ENCODE assay signal across 9 mouse cellular contexts in genomic region chr13:112252991-112253620, GRCm38 (mm10). TPM values are rescaled to one million over a fixed set of nuclear protein-coding genes. Genes with fewer than 3 reads are reported as not detected.
DNase-seq lines count a peak whose midpoint lies in the region; ATAC-seq lines count a peak whose summit lies in the region.
"Had no signal": no experiment of that assay in that cellular context is flagged by ENCODE, and none has a peak within 500 bp of the region (broad histone marks: within the 10 kb centered on the region; RNA-seq: fewer than 3 reads in every experiment).

No protein-coding gene starts in this region.

- no peaks in the 10 kb centered on the region; the same call in 1 of the 2 replicates for H3K27me3 ChIP-seq in forebrain, embryonic 10.5 days (ENCODE audit: poor library complexity, severe bottlenecking)
- no peaks in the 10 kb centered on the region for H3K27me3 ChIP-seq in forebrain, embryonic 12.5 days
- no peaks in the 10 kb centered on the region for H3K27me3 ChIP-seq in limb, embryonic 13.5 days
- H3K27me3 ChIP-seq in midbrain, embryonic 15.5 days (replicated peaks), result no peaks in the 10 kb centered on the region

- peaks cover 13% of the 10 kb centered on the region; the same call in 1 of the 2 replicates for H3K9me3 ChIP-seq in forebrain, embryonic 10.5 days
- peaks cover 11% of the 10 kb centered on the region; the same call in 1 of the 2 replicates for H3K9me3 ChIP-seq in forebrain, embryonic 12.5 days
- H3K9me3 ChIP-seq in limb, embryonic 13.5 days, result peaks cover 9% of the 10 kb centered on the region
- no peaks in the 10 kb centered on the region for H3K9me3 ChIP-seq in midbrain, embryonic 15.5 days

- no peaks in the 10 kb centered on the region for H3K36me3 ChIP-seq in forebrain, embryonic 10.5 days (replicated peaks)
- no peaks in the 10 kb centered on the region for H3K36me3 ChIP-seq in forebrain, embryonic 12.5 days (replicated peaks)
- no peaks in the 10 kb centered on the region for H3K36me3 ChIP-seq in limb, embryonic 13.5 days
- no peaks in the 10 kb centered on the region for H3K36me3 ChIP-seq in midbrain, embryonic 15.5 days (replicated peaks)

- H3K4me2 ChIP-seq in forebrain, embryonic 12.5 days, result no peak overlapping the region
- H3K4me2 ChIP-seq in limb, embryonic 13.5 days (replicated peaks), result no peak overlapping the region
- no peak overlapping the region for H3K4me2 ChIP-seq in midbrain, embryonic 15.5 days

- no peak for ATAC-seq in forebrain, embryonic 12.5 days (ENCODE audit: low FRiP score)
- ATAC-seq in limb, embryonic 13.5 days (ENCODE audit: low FRiP score, low read depth), result peak; percentile 24; the same call in 1 of the 2 replicates
- ATAC-seq in monocyte, adult 5-6 weeks (replicated peaks; ENCODE audit: insufficient number of reproducible peaks, low FRiP score, low TSS enrichment, poor library complexity, severe bottlenecking), result no peak
- no peak for ATAC-seq in midbrain, embryonic 15.5 days (replicated peaks)

- peak overlapping the region; percentile 65 for H3K27ac ChIP-seq in forebrain, embryonic 10.5 days
- no peak overlapping the region for H3K27ac ChIP-seq in forebrain, embryonic 12.5 days
- no peak overlapping the region for H3K27ac ChIP-seq in limb, embryonic 13.5 days
- no peak overlapping the region for H3K27ac ChIP-seq in midbrain, embryonic 15.5 days

- peaks cover 17% of the 10 kb centered on the region for H3K4me1 ChIP-seq in forebrain, embryonic 10.5 days
- peaks cover 4% of the 10 kb centered on the region; the same call in 1 of the 2 replicates for H3K4me1 ChIP-seq in forebrain, embryonic 12.5 days
- peaks cover 11% of the 10 kb centered on the region; the same call in 1 of the 2 replicates for H3K4me1 ChIP-seq in limb, embryonic 13.5 days
- H3K4me1 ChIP-seq in midbrain, embryonic 15.5 days, result no peaks in the 10 kb centered on the region

- 58% methylated on average over 13 of the region's 13 CpGs for WGBS in forebrain, embryonic 10.5 days
- 59% methylated on average over 13 of the region's 13 CpGs for WGBS in forebrain, embryonic 12.5 days
- WGBS in limb, embryonic 13.5 days, result 44% methylated on average over 13 of the region's 13 CpGs
- WGBS in midbrain, embryonic 15.5 days, result 52% methylated on average over 13 of the region's 13 CpGs

- no peak overlapping the region for H3K9ac ChIP-seq in forebrain, embryonic 12.5 days
- no peak overlapping the region for H3K9ac ChIP-seq in limb, embryonic 13.5 days
- H3K9ac ChIP-seq in midbrain, embryonic 15.5 days, result no peak overlapping the region

- DNase-seq in forebrain, embryonic 10.5 days (ENCODE audit: extremely low spot score, low spot score), result peak; percentile 21
- DNase-seq in retina, embryonic 14.5 days (ENCODE audit: low spot score), result peak; percentile 25
- DNase-seq in retina, postnatal 1 day, result no peak
- DNase-seq in yolk sac, embryonic 10.5 days (ENCODE audit: low spot score), result peak; percentile 53
- DNase-seq: gastrocnemius, postnatal 36 days had no signal

- H3K4me3 ChIP-seq in forebrain, embryonic 10.5 days, result no peak overlapping the region
- no peak overlapping the region for H3K4me3 ChIP-seq in forebrain, embryonic 12.5 days (replicated peaks)
- H3K4me3 ChIP-seq in limb, embryonic 13.5 days, result no peak overlapping the region
- H3K4me3 ChIP-seq in midbrain, embryonic 15.5 days, result no peak overlapping the region

RNA-seq across cellular contexts. Expression of gene Ankrd55, which starts 35.1 kb away (rescaled TPM):
- 0.55 and 0.60 TPM in 2 replicates for polyA plus RNA-seq in forebrain, embryonic 10.5 days (2016; fragmentation: Nextera tagmentation; extraction: Ambion mirVana)
- 1.0 and 1.3 TPM in 2 replicates for polyA plus RNA-seq in forebrain, embryonic 12.5 days (2016; fragmentation: Nextera tagmentation; extraction: Ambion mirVana)
- 1.8 TPM in 2 replicates for polyA plus RNA-seq in limb, embryonic 13.5 days (2015; fragmentation: Nextera tagmentation; extraction: Ambion mirVana)
- 0.68 TPM in 1 of 3 replicates, not detected in the others for total RNA-seq in monocyte, adult 5-6 weeks (2017)
- 7.3 and 8.9 TPM in 2 replicates for polyA plus RNA-seq in midbrain, embryonic 15.5 days (2015; fragmentation: Nextera tagmentation; extraction: Ambion mirVana)
- total RNA-seq: gastrocnemius, postnatal 36 days had no signal
